Mouse (Mus musculus): ENCODE results near the gene Ensa. TPM values are rescaled to one million over a fixed set of nuclear protein-coding genes. Genes with fewer than 3 reads are reported as not detected.
A peak's percentile ranks its signal among the peaks of the same experiment; 100 is the strongest.

Gene Ensa
- total and polyA plus RNA-seq, 3 experiments = 19.2 to 133 (median 104) TPM

GRCm38 (mm10) chr3:95671201-95671600 lies 46.4 kb downstream of the Ensa start:
- Histone ChIP-seq H3K4me1 (ENCODE audit: insufficient read depth, low read depth, low read length) (peaks cover 89% of the 10 kb centered on the region), H3K27me3 (ENCODE audit: insufficient read depth, low read length) (no peaks in the 10 kb centered on the region), H3K4me3 (ENCODE audit: low read depth, low read length) (no peak overlapping the region), H3K9me3 (replicated peaks) (no peaks in the 10 kb centered on the region), H3K36me3 (replicated peaks) (peaks cover 82% of the 10 kb centered on the region)
- no peak for DNase-seq (ENCODE audit: low spot score)
- TF ChIP-seq GATA2 (IDR thresholded peaks at IDR 0.05; ENCODE audit: borderline replicate concordance, low read depth, low read length) (no peak), POLR2AphosphoS5 (IDR thresholded peaks at IDR 0.05; ENCODE audit: insufficient replicate concordance, low read depth, low read length) (no peak), GATA1 (IDR thresholded peaks at IDR 0.05; ENCODE audit: borderline replicate concordance, low read length) (no peak)
- ATAC-seq (ENCODE audit: extremely low read depth, insufficient number of reproducible peaks, low FRiP score, poor library complexity, severe bottlenecking) = no peak

- H3K4me3 ChIP-seq (ENCODE audit: low read depth, low read length) = peak overlapping the region; percentile 65; the same call in 1 of the 2 replicates
- peaks cover 85% of the 10 kb centered on the region for H3K36me3 ChIP-seq (replicated peaks)
- no peaks in the 10 kb centered on the region for H3K27me3 ChIP-seq (ENCODE audit: insufficient read depth, low read length)
- H3K9me3 ChIP-seq (replicated peaks) = no peaks in the 10 kb centered on the region
- DNase-seq (ENCODE audit: low spot score) = no peak
- no peak for TF ChIP-seq TAL1 (conservative IDR thresholded peaks at IDR 0.05; ENCODE audit: low read depth, low read length)
- TF ChIP-seq CTCF (IDR thresholded peaks at IDR 0.05; ENCODE audit: low read depth, low read length) = no peak
- no peak for TF ChIP-seq POLR2AphosphoS5 (IDR thresholded peaks at IDR 0.05; ENCODE audit: insufficient replicate concordance, low read depth, low read length)
- TF ChIP-seq GATA2 (IDR thresholded peaks at IDR 0.05; ENCODE audit: borderline replicate concordance, low read depth, low read length) = no peak
- no peak for TF ChIP-seq GATA1 (IDR thresholded peaks at IDR 0.05; ENCODE audit: borderline replicate concordance, low read length)
- ATAC-seq (ENCODE audit: extremely low read depth, insufficient number of reproducible peaks, low FRiP score, poor library complexity, severe bottlenecking) = no peak
- H3K4me1 ChIP-seq (ENCODE audit: insufficient read depth, low read depth, low read length) = peaks cover 89% of the 10 kb centered on the region
Observed at GRCm38 (mm10) chr3:95672461-95672860, 47.7 kb downstream of the Ensa start.

- H3K4me3 ChIP-seq (ENCODE audit: low read depth, low read length) = peak overlapping the region; percentile 65; the same call in 1 of the 2 replicates
- peaks cover 85% of the 10 kb centered on the region for H3K36me3 ChIP-seq (replicated peaks)
- H3K27me3 ChIP-seq (ENCODE audit: insufficient read depth, low read length) = no peaks in the 10 kb centered on the region
- no peak for TF ChIP-seq GATA1 (IDR thresholded peaks at IDR 0.05; ENCODE audit: borderline replicate concordance, low read length)
- TF ChIP-seq CTCF (IDR thresholded peaks at IDR 0.05; ENCODE audit: low read depth, low read length) = no peak
- no peak for TF ChIP-seq POLR2AphosphoS5 (IDR thresholded peaks at IDR 0.05; ENCODE audit: insufficient replicate concordance, low read depth, low read length)
- no peak for TF ChIP-seq GATA2 (IDR thresholded peaks at IDR 0.05; ENCODE audit: borderline replicate concordance, low read depth, low read length)
- TF ChIP-seq TAL1 (conservative IDR thresholded peaks at IDR 0.05; ENCODE audit: low read depth, low read length) = no peak
- DNase-seq (ENCODE audit: low spot score) (no peak), ATAC-seq (ENCODE audit: extremely low read depth, insufficient number of reproducible peaks, low FRiP score, poor library complexity, severe bottlenecking) (no peak)
- H3K9me3 ChIP-seq (replicated peaks) = no peaks in the 10 kb centered on the region
- peaks cover 87% of the 10 kb centered on the region for H3K4me1 ChIP-seq (ENCODE audit: insufficient read depth, low read depth, low read length)
Observed at GRCm38 (mm10) chr3:95672861-95673706, 48.3 kb downstream of the Ensa start.

- ATAC-seq (ENCODE audit: extremely low read depth, insufficient number of reproducible peaks, low FRiP score, poor library complexity, severe bottlenecking) (no peak), DNase-seq (ENCODE audit: low spot score) (no peak)
- Histone ChIP-seq H3K4me3 (ENCODE audit: low read depth, low read length) (peak overlapping the region; percentile 65; the same call in 1 of the 2 replicates), H3K36me3 (replicated peaks) (peaks cover 82% of the 10 kb centered on the region), H3K4me1 (ENCODE audit: insufficient read depth, low read depth, low read length) (peaks cover 80% of the 10 kb centered on the region), H3K27me3 (ENCODE audit: insufficient read depth, low read length) (no peaks in the 10 kb centered on the region), H3K9me3 (replicated peaks) (no peaks in the 10 kb centered on the region)
- TF ChIP-seq GATA2 (IDR thresholded peaks at IDR 0.05; ENCODE audit: borderline replicate concordance, low read depth, low read length) (no peak), GATA1 (IDR thresholded peaks at IDR 0.05; ENCODE audit: borderline replicate concordance, low read length) (no peak), CTCF (IDR thresholded peaks at IDR 0.05; ENCODE audit: low read depth, low read length) (no peak), TAL1 (conservative IDR thresholded peaks at IDR 0.05; ENCODE audit: low read depth, low read length) (no peak), POLR2AphosphoS5 (IDR thresholded peaks at IDR 0.05; ENCODE audit: insufficient replicate concordance, low read depth, low read length) (no peak)
Observed at GRCm38 (mm10) chr3:95673707-95674211, 49.0 kb downstream of the Ensa start.

GRCm38 (mm10) chr3:95674236-95674635 lies 49.4 kb downstream of the Ensa start:
- peak; percentile 96 for DNase-seq (ENCODE audit: low spot score)
- peaks cover 79% of the 10 kb centered on the region for H3K36me3 ChIP-seq (replicated peaks)
- TF ChIP-seq TAL1 (conservative IDR thresholded peaks at IDR 0.05; ENCODE audit: low read depth, low read length) (no peak), GATA1 (IDR thresholded peaks at IDR 0.05; ENCODE audit: borderline replicate concordance, low read length) (no peak), CTCF (IDR thresholded peaks at IDR 0.05; ENCODE audit: low read depth, low read length) (no peak), POLR2AphosphoS5 (IDR thresholded peaks at IDR 0.05; ENCODE audit: insufficient replicate concordance, low read depth, low read length) (no peak), GATA2 (IDR thresholded peaks at IDR 0.05; ENCODE audit: borderline replicate concordance, low read depth, low read length) (no peak)
- no peaks in the 10 kb centered on the region for H3K9me3 ChIP-seq (replicated peaks)
- H3K4me1 ChIP-seq (ENCODE audit: insufficient read depth, low read depth, low read length) = peaks cover 75% of the 10 kb centered on the region
- no peaks in the 10 kb centered on the region for H3K27me3 ChIP-seq (ENCODE audit: insufficient read depth, low read length)
- peak; percentile 87 for ATAC-seq (ENCODE audit: extremely low read depth, insufficient number of reproducible peaks, low FRiP score, poor library complexity, severe bottlenecking)
- peak overlapping the region; percentile 65; the same call in 1 of the 2 replicates for H3K4me3 ChIP-seq (ENCODE audit: low read depth, low read length)

- H3K4me1 ChIP-seq (ENCODE audit: insufficient read depth, low read depth, low read length) = peaks cover 70% of the 10 kb centered on the region
- TF ChIP-seq GATA1 (IDR thresholded peaks at IDR 0.05; ENCODE audit: borderline replicate concordance, low read length) (no peak), TAL1 (conservative IDR thresholded peaks at IDR 0.05; ENCODE audit: low read depth, low read length) (no peak), CTCF (IDR thresholded peaks at IDR 0.05; ENCODE audit: low read depth, low read length) (no peak), POLR2AphosphoS5 (IDR thresholded peaks at IDR 0.05; ENCODE audit: insufficient replicate concordance, low read depth, low read length) (no peak), GATA2 (IDR thresholded peaks at IDR 0.05; ENCODE audit: borderline replicate concordance, low read depth, low read length) (no peak)
- DNase-seq (ENCODE audit: low spot score) (no peak), ATAC-seq (ENCODE audit: extremely low read depth, insufficient number of reproducible peaks, low FRiP score, poor library complexity, severe bottlenecking) (no peak)
- peaks cover 79% of the 10 kb centered on the region for H3K36me3 ChIP-seq (replicated peaks)
- no peaks in the 10 kb centered on the region for H3K27me3 ChIP-seq (ENCODE audit: insufficient read depth, low read length)
- no peaks in the 10 kb centered on the region for H3K9me3 ChIP-seq (replicated peaks)
- peak overlapping the region; percentile 46; the same call in 1 of the 2 replicates for H3K4me3 ChIP-seq (ENCODE audit: low read depth, low read length)
Observed at GRCm38 (mm10) chr3:95674812-95675211, 50.0 kb downstream of the Ensa start.
